Mouse (Mus musculus) bone marrow macrophage, adult 2 months (primary cell): Measurements from ENCODE around the gene Hoxb2.

Experiments used
- CTCF ChIP-seq: IDR thresholded peaks from 2 replicates; pipeline ENCODE4 v1.5.1; 2012; ENCODE audit warnings: low read depth, mild to moderate bottlenecking, low read length, moderate library complexity
- POLR2A ChIP-seq: IDR thresholded peaks from 2 replicates; pipeline ENCODE4 v1.6.1; 2012; ENCODE audit warnings: mild to moderate bottlenecking, low read depth, low read length, borderline replicate concordance

GRCm38 (mm10) chr11:96334002-96334364 is 16.3 kb upstream of the Hoxb2 start:
- TF ChIP-seq POLR2A: no peak
- no peak for TF ChIP-seq CTCF
